Mouse (Mus musculus) urinary bladder, postnatal 14 days (tissue): ENCODE measurements around the gene Pbx3.

Source experiments
- DNase-seq: peaks from one replicate; pipeline ENCODE4 v3.0.0; 2021; ENCODE audit warnings: low spot score

Gene Pbx3

GRCm38 (mm10) chr2:34289726-34290125 is 83.2 kb downstream of the Pbx3 start:
- no peak for DNase-seq

GRCm38 (mm10) chr2:34284239-34284638 is 88.7 kb downstream of the Pbx3 start:
- DNase-seq: no peak

DNA sequence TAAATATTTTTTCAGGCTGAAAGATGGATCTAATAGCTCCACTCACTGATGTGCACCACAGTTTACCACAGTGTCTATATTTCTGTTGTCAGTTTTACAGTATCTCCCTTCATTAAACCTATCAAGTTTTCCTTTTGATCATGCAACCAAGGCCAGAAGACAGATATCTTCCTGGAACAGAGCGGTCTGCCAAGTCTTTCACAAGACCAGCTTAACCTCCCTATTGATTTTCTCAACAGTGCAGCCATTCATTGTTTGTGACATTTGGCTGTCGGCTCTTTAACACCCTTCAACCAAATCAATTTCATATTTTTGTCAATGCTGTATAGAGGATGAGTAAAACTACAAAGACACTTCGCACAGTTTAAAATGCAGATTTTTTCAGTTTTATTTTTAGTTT is 91.9 kb downstream of the Pbx3 start:
- no peak for DNase-seq

GRCm38 (mm10) chr2:34279726-34280125 is 93.2 kb downstream of the Pbx3 start:
- no peak for DNase-seq

- no peak for DNase-seq
These were observed 97.2 kb downstream of the Pbx3 start for GRCm38 (mm10) chr2:34275630-34276193.

- no peak for DNase-seq
These were observed 110.9 kb downstream of the Pbx3 start for GRCm38 (mm10) chr2:34262046-34262445.

GRCm38 (mm10) chr2:34260653-34261076 is 112.3 kb downstream of the Pbx3 start:
- no peak for DNase-seq

GRCm38 (mm10) chr2:34258256-34258655 is 114.7 kb downstream of the Pbx3 start:
- no peak for DNase-seq

GRCm38 (mm10) chr2:34257611-34258010 is 115.3 kb downstream of the Pbx3 start:
- DNase-seq: no peak

GRCm38 (mm10) chr2:34256000-34256553 is 116.9 kb downstream of the Pbx3 start:
- no peak for DNase-seq

DNA sequence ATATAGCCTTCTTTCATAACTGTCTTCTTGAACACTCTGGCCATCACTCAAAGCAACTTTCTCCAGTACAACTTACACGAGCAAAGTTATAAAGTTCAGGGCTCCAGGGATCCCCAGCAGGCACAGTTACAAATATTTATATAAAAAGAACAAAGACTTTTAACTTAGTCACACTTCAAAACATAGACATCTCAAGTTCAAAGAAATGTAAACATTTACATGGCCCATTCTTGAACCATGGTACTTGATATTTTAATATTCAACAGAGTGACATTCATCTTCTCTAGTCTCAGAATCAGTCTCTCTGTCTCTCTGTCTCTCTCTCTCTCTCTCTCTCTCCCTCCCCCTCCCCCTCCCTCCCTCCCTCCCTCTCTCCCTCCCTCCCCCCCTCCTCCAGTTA is 119.3 kb downstream of the Pbx3 start:
- DNase-seq: no peak

GRCm38 (mm10) chr2:34253111-34253510 is 119.8 kb downstream of the Pbx3 start:
- no peak for DNase-seq

GRCm38 (mm10) chr2:34252286-34252685 is 120.7 kb downstream of the Pbx3 start:
- no peak for DNase-seq

GRCm38 (mm10) chr2:34249961-34250658 is 122.8 kb downstream of the Pbx3 start:
- DNase-seq: no peak

DNA sequence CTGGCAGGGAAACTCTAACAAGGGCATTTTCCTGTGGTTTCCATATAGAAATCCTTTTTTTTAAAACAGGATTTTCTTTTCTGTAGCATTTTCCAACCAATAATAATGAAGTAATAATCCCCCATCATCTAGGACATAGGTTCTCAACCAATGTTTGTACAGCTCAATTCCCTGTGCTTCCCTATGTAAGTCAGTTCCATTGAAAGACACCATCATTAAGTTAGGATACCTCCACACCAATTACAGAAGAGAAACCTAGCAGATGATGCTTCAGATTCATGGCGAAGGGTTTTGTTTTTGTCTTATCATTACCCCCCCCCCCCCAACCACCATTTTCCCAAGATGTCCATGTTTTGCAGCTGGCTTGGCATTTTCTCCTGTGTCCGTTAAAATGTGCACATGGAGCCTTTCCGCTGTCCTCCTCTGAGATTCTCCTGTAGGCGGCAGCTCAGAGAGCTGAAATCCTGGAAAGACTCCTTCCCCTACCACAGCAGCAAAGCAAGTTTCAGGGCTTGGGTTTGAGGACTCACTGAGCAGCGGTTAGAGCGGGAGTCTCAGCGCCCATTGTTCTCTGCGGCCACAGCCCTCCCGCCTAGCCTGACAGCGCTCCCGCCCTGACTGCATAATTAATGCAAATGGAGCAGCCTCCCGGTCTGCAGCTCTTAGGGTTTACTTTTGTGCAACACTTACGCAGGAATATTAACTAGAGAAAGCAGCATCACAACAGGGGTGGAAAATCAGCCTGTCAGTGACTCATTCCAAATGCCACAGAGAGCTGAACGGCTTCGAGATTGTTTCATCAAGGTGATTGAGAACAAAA is 123.6 kb downstream of the Pbx3 start:
- DNase-seq: peak; percentile 30

- peak; percentile 6 for DNase-seq
These were observed 132.1 kb downstream of the Pbx3 start for GRCm38 (mm10) chr2:34240885-34241284.

DNA sequence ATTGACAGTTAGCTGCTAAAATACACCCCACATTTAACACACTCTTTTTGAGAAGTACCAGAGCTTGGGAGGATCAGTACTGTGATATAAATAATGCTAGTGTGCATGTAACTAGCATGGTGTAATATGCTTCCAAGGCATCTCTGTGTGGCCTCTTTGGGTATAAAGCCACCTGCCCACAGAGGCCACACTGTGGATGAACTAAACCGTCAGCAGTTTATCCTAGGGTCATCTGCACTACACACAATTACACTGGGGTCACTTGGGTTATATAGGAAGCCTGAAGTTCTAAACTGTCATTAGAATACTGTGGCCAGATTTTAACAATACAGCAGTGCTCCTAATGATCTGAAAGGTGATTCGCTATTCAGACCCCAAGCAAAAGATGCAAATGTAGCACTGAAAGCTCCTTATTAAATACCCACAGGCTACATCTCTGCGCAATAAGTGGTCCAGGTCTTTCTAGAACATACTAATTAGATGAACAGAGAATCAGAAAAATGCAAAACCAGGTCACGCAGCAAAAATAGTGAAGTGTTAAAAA is 133.6 kb downstream of the Pbx3 start:
- no peak for DNase-seq

DNA sequence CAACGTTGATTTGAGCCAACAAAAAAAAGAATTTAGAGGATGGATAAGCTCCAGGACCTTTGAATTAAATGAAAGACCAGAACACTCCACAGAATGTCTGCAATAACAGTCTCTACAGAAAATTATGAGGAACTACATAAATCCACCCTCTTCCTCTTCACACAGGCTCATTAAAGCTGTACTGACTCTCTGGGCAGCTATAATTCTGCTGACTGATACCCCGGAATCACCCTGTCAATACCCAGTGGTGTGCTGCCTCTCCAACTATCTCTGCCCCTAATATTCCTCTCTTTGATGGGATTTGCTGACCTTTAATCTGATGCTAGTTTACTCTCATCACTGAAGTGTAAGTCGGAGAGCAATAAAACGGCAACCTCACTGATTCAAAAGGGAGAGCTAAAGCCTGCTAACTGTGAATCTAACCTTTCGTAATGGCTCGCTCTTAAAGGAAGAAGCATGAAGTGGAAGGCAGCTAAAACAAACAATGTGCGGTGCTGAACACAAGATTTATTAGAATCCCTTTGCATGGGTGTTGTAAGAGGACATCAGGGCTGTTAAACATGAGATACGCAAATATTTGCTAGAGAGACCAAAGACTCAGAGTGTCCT is 137.4 kb downstream of the Pbx3 start:
- DNase-seq: no peak

GRCm38 (mm10) chr2:34234274-34234673 is 138.7 kb downstream of the Pbx3 start:
- no peak for DNase-seq

DNA sequence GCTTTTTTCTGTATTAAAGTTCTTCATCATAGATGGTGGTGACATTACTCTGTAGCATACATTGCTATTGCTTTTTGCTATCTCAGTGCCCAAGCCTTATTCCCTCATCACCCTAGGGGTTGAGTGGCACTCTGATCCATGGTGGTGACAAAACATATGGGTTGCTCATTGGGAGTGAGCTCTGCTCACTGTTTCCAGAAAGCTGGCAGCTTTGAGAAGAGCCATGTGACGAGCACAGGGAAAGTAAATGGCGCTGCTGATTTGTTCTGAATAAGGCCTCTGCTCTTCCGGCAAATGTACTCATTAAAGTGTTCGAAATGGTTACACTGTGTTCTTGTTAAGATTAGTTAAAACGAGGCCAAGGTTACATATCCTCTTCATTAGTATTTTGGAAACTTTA is 139.7 kb downstream of the Pbx3 start:
- DNase-seq: no peak

GRCm38 (mm10) chr2:34227688-34228087 is 145.3 kb downstream of the Pbx3 start:
- no peak for DNase-seq

- no peak for DNase-seq
These were observed 147.5 kb downstream of the Pbx3 start for GRCm38 (mm10) chr2:34225470-34225869.
